Mouse (Mus musculus): ENCODE results near the gene Hoxb5.

The Hoxb5 gene

DNA sequence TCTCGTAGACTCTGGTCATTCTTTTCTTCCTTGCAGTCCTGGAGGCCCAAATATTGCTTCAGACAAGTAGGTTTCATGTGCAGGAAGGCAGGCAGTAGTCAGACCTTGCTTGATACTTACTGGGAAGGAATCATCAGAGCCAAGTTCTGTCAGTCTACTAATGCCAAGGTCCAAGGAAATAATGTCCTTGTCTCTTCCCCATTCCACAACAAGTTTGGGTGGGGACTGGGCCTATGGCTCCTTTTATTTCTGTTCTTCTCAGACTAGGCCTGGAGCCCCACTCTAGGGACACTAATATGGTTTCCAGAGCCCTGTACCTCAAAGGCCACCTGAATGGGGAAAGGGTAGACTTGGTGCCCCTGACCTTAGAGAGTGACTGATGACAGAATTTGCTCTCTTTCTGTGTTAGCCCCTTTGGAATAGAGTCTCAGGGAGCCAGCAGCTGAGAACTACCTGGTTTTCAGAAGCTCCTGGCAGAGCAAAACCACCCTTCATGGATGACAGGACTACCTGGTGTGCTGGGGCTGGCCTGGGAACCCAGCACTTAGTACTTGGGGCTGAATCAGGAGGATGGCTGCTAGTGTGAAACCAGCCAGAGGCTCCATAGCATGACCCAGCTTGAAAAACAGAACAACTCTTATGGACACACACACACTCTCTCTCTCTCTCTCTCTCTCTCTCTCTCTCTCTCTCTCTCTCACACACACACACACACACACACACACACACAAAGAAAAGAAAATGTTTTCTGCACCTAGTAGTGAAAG, 14.5 kb upstream of the Hoxb5 start:
- no peak for DNase-seq

DNA sequence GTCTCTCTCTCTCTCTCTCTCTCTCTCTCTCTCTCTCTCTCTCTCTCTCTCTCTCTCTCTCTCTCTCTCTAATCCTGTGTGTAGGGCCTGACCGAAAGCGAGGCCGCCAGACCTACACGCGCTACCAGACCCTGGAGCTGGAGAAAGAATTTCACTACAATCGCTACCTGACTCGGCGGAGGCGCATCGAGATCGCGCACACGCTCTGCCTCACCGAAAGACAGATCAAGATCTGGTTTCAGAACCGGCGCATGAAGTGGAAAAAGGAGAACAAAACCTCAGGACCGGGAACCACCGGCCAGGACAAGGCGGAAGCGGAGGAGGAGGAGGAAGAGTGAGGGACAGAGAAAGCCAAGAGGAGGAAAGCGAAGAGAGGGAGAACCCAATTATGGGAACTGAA, 13.8 kb upstream of the Hoxb5 start:
- no peak for DNase-seq

DNA sequence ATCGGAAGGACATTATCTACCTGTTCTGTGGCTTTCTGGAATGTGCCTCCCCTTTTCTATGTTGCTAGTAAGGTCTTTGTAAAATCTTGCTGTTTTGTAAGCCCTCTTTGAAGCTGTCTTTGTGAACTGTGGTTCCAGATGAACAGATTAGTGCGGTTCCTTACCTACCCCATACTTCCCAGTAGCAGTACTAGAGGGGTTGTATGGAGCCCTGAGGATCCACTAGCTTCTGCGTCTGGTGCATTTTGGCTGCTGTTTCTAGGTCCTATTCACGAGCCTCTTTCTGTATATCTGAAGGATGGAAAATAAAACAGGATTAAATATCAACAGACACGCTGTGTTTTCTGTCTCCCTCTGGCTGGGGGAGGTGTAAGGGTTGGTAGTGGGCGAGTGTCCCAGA, 13.3 kb upstream of the Hoxb5 start:
- no peak for DNase-seq

DNA sequence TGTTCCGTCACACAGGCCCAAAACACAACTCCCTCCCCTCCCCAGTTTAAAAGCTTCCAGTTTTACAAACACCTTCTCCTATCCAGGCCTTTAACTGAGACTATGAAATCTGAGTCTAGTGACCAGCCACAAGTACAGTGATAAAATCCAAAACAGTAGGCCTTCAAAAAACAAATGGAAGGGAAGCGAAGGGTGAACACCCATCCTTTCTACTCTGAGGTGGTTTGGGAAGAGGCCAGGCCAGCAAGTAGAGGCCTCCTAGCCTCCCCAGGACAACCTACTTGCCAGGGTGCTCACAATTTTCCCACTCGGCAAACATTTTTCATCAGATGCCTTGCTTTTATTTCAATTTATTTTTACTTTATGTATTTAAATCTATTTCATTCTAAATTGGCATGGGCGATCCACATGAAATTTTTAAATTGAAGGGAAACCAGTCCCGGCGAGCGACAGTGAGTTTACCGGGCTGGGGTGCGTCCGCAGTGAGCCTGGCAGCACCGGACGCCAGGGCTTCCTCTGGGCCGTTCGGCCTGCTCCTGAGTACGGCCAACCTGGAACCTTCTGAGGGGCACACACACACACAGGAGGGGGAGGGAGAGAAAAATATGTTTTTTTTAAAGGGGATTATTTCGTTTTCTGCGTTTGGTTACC, 12.3 kb upstream of the Hoxb5 start:
- no peak for DNase-seq

DNA sequence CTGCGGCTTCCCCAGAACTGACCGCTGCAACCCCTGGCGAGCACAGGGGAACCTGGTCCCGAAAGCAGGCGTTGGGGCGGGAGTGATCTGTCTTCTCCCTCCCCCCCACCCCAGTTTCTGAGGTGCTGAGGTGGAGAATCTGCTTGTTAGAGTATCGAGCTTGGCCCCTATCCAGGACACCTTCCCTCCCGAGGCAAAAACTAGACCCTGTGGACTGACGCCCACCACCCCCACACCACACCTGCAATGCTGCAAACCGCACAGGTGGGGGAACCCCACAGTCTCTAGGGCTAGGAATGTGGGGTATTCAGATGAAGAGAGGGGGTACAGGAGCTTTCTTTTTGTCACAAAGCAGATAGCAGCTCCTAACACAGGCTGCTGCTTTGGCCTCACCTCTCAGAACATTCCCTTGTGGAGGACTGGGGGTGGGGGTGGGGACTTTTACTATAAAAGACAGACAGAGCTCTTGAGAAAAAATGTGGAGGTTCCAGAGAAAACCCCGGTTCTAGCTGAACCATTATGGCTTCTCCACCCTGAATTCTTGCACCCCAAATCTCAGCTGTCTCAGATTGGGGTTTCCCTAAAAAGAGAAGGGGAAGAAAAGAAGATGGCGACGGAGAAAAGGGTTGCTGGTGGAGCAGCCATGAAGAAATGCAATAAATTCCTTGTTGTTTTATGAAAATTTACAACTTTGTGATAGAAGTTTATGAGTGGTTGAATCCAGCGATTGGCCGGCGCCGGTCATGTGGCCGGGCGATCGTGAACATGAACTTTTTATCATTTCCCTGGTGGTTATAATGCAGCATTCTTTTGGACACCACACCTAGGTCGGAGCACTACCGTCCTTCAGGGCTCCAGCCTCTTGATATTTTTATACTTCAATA, 11.2 kb upstream of the Hoxb5 start, which contains the start of gene Hoxb6:
Gene Hoxb6 (plus strand): TSS at position 796 of the 884 bp plus-strand sequence.
- no peak for DNase-seq

DNA sequence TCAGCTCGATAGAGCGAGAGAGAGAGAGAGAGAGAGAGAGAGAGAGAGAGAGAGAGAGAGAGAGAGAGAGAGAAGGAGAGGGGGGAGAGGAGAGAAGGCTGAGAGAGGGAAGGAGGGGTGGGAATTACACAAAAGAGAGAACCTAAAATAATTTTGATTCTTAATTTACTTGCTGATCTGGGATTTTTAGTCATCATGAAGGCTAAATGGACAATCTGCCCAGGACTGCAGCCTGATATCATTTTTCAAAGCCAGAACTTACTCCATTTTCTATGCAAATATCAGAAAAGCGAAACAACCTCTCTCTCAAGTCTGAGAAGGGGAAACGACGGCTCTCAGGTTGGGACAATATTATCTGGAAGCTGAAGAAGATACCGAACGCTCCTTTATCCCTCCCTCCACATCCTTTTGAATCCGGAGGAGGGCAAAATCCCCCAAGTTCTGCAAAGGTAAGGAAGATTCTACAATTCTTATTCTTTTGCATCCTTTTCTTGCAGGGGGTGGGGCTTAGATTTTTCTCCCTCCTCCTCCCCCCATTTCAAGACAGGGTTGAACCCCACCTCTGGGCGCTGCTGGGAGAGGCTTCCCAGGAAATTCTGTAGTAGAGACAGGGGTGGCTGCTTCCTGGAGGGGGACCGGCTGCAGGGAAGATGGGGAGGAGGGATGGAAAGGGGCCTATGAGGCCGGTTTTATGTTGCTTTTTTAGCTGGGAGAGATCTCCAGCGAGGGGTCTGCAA, 10.4 kb upstream of the Hoxb5 start:
- no peak for DNase-seq

DNA sequence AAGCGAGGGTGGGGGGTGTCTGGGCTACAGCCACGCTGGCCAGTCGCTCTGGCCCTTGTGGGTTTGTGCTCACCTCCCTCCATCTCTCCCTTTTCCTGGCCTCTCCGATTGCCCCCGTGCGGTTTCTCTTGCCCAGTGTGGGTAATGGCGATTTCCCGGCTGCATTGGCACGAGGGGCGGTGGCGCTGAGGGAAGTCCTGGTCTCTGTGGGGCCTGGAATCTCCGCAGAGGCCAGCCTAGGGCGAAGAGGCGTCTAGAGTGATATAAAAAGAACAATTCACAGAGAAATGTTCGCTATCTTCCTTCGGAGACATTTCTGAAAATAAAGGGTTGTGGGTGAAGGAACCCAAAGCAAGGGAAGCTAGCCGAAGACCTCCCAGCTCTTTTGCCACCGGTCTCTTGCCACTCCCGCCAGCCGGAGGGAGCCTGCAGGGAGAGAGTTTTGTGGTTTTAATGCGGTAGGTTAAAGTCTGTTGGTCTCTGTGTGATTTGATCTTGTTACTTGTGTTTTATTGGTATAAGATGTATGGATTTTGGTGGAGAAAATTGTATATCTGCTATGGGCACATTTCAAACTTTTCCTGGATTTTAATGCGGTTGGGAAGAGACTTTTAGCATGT, 9.7 kb upstream of the Hoxb5 start:
- DNase-seq: no peak

DNA sequence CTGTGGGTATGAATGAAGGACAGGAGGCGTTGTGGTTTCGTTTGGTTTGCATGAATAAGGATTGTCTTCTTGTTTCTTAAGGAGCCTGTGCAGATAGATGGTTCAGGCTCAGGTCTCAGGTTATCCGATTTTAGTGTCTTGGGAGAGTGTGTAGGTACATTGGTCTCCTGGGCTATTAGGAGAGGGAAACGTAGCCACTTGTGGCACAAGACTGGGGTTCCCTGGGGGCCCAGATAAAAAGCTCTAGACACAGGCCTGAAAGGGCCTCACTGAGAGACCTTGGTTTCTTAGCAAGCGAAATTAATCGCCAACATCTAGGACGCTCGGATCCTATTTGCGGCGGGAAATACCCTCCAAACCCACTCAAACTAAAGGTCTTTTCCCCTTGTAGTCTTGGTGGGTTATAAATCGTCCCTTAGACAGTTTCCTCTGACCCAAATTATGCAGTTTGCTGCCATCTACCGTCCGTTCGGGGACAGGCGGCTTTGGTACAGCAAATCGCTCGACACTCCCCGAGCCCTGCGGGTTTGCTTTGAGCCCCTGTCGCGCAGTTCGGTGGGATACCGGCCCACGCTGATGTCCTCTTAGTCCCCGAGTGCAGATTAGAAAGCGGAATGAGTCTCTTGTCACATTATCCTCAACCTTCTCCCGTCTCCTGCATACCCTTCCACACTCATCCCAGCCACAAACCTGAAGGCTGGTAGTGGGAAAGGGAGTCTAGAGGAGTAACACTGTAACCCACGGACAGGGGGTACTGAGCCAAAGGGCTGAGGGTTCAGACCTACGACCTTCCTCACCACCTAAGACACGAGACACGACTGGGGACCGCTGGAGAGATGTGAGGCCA, 8.7 kb upstream of the Hoxb5 start:
- DNase-seq: no peak

DNA sequence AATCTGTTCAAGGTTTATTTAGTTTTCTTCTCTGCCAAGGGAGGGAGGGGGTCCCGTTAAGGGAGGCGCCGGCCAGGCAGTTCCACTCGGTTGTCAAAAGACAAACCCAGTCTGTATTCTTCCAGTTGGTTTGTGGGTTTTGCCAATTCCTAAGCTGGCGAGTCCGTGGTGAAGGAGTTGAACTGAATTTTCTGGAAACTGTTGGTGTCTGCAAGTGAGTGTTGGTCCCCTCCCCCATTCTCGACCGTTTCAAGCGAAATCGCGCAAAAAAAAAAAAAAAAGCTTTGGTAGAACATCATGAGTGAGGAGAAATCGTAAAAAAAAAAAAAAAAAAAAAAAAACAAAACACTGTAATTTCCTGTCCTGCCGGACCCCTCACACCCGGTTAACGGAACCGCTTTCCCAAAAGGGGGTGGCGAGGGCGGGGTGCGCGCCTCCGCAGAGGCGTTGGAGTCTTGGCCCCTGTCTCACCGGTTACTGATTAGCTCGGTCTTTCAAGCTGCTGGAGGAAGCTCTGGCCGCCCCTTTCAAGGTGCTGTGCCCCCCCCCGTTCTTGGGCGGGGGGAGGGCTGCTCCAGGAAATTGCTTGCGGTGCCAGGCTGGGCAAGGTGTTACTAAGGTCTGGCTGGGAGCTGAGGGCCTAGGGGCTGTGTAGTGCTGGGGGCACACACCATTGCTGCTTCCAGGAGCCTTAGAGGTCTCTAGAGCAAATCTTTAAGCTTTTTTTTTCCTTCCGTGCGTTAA, 7.9 kb upstream of the Hoxb5 start:
- DNase-seq: no peak

DNA sequence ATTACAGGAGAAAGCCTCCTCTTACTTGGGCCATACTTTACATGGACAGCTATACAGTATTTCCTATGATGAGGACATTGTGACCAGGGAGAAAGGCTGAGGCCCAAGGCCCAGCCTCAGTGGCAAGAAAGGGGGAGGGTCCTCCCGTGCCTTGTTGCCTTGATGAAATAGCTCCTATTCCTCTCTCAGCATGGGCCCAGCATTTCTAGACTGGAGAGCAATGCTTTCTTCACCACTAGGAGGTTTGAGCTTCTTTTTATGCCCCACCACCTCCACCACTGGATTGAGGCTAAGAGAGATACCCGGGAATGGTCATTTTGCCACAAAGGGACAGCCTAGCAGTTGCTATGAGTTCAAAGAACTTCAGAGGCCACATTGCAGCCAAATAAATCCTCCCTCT, 6.1 kb upstream of the Hoxb5 start:
- DNase-seq: no peak

DNA sequence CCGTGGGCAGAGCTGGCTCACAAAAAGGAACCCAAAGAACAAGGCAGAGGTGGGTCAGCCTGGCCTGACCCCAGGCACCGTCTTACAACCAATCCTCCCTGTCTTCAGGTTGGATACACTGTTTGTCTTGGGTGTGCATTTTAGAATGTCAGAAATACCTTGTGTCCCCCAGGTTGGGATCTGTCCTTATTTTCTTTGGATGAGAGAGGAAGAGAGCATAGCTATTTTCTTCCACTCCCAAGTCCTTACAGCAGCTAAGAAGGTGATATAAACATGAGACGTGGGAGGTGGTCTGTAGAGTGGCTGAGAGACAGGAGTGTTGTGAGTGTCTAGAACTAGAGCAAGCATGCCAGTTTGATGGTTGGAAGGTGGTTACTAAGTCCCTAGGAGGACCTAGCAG, 5.7 kb upstream of the Hoxb5 start:
- DNase-seq: no peak

DNA sequence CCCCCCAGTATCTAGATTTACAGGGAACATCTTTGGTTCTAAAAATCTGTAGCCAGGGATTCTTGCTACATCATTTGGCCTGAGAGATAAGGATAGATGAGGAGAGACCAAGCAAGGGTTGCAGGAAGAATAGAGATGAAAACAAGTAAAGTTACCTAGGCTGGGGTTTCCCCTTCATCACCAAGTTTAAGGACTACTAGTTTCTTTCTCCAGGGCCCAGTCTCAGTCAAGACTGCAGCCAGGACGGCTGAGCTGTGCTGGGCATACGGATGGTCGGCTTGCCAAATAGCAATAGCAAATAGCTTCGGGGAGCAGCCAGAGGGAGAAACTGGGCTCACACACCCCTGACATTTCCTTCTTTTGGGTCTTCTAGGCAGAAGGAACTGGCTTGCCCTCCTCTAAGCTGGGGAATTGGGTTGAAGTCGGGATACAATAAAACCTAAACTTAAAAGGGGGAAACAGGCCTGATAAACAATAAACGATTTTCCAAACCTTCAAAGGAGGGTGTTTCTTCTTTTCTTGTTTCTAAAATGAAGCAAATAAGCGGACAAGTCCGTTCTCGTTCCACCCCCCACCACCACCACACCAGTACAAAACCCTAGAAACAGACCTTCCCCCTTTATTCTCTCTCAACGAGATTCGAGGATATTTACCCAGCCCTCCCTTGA, 5.0 kb upstream of the Hoxb5 start:
- no peak for DNase-seq

DNA sequence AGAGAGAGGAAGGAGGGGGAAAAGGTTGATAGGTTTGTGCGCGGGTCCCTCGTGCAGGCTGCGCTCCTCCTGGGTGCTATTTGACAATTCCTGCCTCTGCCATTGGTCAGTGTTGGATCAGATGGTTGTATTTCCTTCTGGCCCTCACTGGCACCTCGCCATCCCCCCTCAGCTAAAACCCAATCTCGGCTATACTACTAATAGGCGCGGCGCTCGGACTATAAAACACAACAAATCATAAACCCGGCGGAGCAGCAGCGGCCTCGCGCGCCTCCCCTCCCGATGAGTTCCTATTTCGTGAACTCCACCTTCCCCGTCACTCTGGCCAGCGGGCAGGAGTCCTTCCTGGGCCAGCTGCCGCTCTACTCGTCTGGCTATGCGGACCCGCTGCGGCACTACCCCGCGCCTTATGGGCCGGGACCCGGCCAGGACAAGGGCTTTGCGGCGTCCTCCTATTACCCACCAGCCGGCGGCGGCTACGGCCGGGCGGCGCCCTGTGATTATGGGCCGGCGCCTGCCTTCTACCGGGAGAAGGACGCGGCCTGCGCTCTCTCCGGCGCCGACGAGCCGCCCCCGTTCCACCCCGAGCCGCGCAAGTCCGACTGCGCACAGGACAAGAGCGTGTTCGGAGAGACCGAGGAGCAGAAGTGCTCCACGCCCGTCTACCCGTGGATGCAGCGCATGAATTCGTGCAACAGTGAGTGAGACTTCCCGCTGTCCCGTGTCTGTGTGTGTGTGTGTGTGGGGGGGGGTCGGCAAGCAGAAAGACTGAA, 4.1 kb upstream of the Hoxb5 start:
- DNase-seq: no peak

DNA sequence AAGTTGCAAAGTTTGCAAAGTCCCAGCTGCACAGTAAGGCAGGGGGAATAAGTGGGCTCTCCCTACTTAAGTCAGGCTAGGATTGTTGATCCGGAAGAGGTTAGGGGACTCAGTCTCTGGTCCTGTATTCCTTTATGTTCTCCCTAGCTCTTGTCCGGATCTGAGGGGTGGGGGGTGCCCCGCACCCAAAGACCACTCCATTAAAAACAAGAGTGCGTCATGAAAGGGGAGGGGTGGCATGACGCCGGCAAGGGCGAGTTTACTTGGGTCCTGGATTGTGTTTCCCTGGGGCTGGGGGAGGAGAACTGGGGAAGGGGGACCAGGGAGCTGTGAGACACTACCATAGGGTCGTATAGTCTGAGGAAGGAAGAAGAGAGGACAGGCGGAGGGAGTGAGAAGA, 3.4 kb upstream of the Hoxb5 start:
- DNase-seq: no peak

DNA sequence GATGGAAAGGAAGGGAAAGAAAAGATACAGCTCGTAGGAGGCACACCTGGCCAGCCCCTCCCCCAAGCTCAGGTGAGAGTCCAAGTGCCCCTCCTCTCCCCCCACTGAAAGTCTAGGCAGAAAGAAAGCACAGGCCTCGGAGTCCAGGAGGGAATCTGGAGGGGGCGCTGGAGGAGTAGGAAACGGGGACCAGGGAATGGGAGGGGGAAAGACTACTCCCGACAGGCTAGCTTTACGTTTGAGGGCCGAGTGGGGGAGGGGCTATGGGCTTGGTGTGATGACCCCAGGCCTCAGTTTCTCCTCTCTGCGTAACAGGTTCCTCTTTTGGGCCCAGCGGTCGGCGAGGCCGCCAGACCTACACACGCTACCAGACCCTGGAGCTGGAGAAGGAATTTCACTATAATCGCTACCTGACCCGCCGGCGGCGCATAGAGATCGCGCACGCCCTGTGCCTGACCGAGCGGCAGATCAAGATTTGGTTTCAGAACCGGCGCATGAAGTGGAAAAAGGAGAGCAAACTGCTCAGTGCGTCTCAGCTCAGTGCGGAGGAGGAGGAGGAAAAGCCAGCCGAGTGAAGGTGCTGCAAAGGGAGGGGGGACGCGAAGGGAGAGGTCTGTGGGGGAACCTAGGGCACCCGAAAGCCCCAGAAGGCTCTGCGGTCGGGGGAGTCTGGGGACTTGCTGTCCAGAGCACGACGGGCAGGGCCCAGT, 2.6 kb upstream of the Hoxb5 start:
- no peak for DNase-seq

DNA sequence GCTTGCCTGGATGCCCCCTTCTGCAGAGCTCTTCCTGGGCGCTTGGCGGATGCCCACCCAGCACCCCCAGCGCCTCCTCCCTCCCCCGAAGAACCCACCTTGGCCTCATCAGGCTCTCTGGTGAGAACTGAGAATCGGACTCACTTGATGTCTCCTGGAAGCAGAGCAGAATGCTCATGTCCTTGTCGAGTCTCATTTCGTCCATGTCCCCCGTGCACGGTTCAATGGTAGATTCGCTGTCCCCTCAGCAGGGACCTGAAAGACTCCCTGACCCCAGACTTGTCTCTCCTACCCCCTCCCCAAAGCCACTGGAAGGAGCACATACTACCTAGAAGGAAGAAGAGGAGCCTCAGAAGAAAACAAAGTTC, 2.1 kb upstream of the Hoxb5 start:
- no peak for DNase-seq

DNA sequence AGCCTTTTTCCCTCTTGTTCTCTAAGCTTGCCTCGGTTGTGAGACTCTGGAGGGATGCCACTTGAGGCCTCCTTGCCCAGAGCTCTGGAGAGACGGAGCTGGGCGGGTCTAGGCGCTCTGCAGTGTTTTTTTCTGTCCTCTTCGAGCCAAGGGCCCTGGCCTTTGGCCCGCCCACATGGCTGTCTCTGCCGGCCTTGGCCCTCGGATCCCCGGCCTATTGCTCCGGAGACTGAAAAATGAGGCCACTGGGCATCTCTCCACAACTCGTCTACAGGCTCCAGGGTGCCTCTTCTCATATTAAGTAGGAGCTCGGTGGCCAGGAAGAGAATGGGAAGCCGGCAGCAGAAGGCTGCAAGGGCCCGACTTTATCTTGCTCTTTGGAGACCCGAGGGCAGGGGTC, 1.3 kb upstream of the Hoxb5 start:
- DNase-seq: no peak

DNA sequence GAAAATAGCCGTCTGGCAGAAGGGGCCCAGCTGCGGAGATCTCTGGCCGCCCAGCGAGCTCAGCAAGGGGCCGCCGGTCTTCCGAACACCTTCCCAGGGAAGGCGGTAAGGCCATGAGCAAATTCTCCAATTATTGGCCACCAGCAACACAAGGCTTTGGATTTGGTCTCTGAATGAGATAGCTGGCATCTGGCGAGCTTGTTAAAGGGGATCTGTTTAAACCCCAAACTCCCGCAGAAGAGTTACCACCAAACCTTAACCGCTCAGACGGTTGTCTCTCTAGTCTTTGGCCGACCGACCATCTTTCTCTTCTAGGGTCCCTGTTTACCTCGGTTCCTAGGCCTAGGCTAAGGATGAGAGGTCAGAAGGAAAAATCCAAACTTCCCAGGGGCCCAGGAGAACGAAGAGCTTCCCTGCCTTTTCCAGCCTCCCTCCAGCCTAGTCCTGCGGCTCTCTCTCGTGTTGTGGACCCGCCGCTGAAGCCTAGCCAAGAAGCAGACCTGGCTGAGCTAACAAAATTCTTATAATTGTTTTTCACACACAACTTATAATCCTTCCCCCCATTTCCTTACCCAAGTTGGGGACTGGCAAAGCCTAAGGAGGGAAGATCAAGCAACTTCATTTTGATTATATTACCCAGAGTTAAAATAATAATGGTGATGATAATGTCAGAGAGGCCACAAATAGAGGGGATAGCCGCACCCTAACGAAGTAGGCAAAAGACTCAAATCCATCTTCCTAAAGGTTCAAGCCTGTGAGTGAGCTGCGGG, 570 bp upstream of the Hoxb5 start:
- no peak for DNase-seq

Data from cerebellum, adult 11 months (tissue).